Mouse (Mus musculus): ENCODE measurements around the gene Prss28.

Gene Prss28

DNA sequence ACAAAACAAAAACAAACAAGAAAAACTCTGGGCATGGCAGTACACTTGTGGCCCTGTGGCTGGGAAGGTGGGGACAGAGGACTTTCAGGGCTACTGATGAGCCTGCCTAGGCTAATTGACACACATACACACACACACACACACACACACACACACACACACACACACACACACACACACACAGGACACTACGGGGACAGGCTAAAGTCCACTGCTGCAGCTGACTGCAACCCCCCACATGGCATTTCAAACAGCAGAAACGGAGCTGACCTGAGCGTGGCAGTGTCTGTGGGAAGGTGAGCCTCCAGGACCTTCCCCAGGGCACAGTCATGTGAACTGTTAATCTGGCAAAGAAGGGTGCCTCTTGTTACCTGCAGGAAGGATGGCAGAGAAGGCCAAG lies 33.0 kb downstream of the Prss28 start:
- no peak for DNase-seq (ENCODE audit: low spot score in 2 of 2)

DNA sequence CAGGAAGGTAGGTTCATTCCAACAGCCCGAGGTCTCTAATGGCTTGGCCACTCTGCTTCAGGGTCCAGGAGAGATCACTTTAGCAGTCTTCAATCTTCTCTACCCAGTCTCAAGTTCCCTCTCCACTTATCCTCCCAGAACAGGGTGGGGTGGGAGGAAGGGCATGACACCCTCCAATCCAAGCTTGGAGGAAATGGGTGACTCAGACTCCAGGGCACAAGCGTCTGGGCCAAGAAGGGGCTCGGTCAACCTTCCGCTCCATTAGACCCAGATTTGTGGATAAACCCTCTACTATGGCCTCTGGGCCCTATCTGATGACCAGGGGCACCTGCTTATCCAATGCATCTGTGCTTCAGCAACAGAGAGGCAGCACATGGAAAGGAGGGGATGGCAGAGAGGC lies 37.0 kb downstream of the Prss28 start, which contains the start of gene Tpsab1:
Gene Tpsab1 (minus strand): TSS at position 101 of the 400 bp plus-strand sequence.
- no peak for DNase-seq (ENCODE audit: low spot score in 2 of 2)

DNA sequence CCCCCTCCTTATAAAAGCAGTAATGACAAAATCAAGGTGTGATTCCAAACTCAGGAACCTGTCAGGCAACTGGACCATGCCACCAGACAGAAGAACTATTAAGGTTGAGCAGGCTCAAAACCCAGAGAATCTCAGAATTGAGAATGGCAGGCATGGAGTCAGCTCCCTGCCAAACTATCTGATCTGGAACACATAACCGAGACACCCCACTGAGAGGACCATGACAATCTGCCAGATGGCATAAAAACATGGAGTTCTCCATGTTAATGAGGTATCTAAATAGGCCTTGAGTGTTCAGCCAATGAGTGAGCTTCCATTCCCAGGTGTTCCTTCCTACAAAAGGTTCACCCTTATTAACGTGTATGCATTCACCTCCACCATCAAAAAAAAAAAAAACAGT lies 52.8 kb downstream of the Prss28 start:
- no peak for DNase-seq (ENCODE audit: low spot score in 2 of 2)
